Mouse (Mus musculus) kidney, embryonic 15.5 days (tissue): ENCODE measurements around the gene Btaf1. TPM values are rescaled to one million over a fixed set of nuclear protein-coding genes. Genes with fewer than 3 reads are reported as not detected.

ENCODE experiments used
- ATAC-seq: fragments of 200-750 bp; cut with Nextera tagmentation; replicated peaks from 2 replicates; pipeline ENCODE4 v1.8.0; 2017; ENCODE audit warnings: moderate TSS enrichment; ENCODE audit not compliant: low FRiP score
- H3K27ac ChIP-seq: fragments of 300-500 bp; sonication (generic); 2 replicates; pipeline ENCODE4 v1.5.1; 2015; ENCODE audit warnings: mild to moderate bottlenecking, inconsistent platforms
- H3K27me3 ChIP-seq: fragments of 300-500 bp; sonication (generic); 2 replicates; pipeline ENCODE4 v1.6.1; 2015; ENCODE audit warnings: inconsistent platforms
- H3K36me3 ChIP-seq: fragments of 300-500 bp; sonication (generic); 2 replicates; pipeline ENCODE4 v1.6.1; 2015; ENCODE audit warnings: inconsistent platforms
- H3K4me1 ChIP-seq: fragments of 300-500 bp; sonication (generic); 2 replicates; pipeline ENCODE4 v1.6.1; 2015; ENCODE audit warnings: inconsistent platforms
- H3K4me2 ChIP-seq: fragments of 300-500 bp; sonication (generic); 2 replicates; pipeline ENCODE4 v1.6.1; 2015; ENCODE audit warnings: moderate library complexity, mild to moderate bottlenecking, inconsistent platforms
- H3K4me3 ChIP-seq: fragments of 300-500 bp; sonication (generic); replicated peaks from 2 replicates; pipeline ENCODE4 v1.5.1; 2015; ENCODE audit warnings: mild to moderate bottlenecking, inconsistent platforms
- H3K9ac ChIP-seq: fragments of 300-500 bp; sonication (generic); 2 replicates; pipeline ENCODE4 v1.6.1; 2015; ENCODE audit warnings: mild to moderate bottlenecking, inconsistent platforms
- H3K9me3 ChIP-seq: fragments of 300-500 bp; sonication (generic); replicated peaks from 2 replicates; pipeline ENCODE4 v1.6.1; 2016; ENCODE audit warnings: inconsistent platforms
- WGBS: fragments of 180-500 bp; shearing (Covaris S2); methylation state at CpG from one replicate; pipeline ENCODE4 v1.1.7; 2015; ENCODE audit warnings: mixed read lengths; 5-methylcytosine and 5-hydroxymethylcytosine counted together
- polyA plus RNA-seq: library from polyadenylated mRNA; unstranded; fragments of >200 nt; fragmentation: Nextera tagmentation; extraction: Ambion mirVana; gene quantifications from 2 replicates; pipeline ENCODE4 v1.2.1, GENCODE M21; 2015

The Btaf1 gene
- 11.0 and 11.1 TPM in 2 replicates for polyA plus RNA-seq

DNA sequence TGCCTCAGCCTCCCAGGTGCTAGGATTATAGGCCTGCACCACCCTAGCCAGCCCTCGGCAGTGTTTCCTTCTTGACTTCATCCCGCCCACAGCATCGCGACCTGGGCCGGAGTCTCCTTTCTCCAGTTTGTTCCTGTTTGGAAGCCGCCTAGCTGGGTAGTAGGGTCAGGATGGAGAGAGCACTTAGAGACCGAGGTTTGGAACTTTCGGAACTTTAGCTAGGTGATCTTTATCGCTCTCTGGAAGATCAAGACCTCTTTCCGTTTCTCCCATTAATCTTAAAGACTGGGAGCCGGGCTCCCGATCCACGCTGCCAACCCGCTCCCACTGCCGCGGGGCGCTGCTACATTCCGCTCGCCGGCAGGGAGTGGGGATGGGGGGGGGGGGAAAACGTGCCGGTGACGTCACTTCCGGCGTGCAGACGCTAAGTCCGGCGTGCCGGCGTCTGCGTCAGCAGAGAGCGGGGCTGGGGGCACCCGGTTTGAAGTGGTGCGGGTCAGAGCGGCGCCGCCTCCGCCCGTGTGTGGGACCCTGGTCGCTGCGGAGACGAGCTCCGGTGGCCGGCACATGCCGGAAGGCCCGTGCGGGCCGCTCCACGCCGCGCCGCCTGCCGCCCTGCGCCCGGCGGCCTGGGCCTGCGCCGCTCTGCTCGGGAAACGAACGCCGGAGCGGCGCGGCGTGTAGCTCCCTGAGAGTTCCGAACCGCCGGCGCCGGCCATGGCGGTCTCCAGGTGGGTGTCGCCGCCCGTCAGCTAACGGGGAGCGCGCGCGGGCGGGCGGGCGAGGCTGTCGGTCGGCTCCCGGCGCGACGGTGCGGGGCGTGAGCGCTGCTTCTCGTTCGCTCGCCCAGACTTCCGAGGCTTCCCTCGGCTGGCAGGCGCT, at the start of gene Btaf1:
TSS of gene Btaf1 (plus strand) at position 409 of the 882 bp plus-strand sequence.
- H3K36me3 ChIP-seq = no peaks in the 10 kb centered on the region
- H3K27me3 ChIP-seq = no peaks in the 10 kb centered on the region
- peak within 1 kb of the TSS; percentile 96 for H3K27ac ChIP-seq
- peak within 1 kb of the TSS; percentile 70 for H3K4me2 ChIP-seq
- H3K4me3 ChIP-seq = peak within 1 kb of the TSS; percentile 98
- no peaks in the 10 kb centered on the region for H3K9me3 ChIP-seq
- H3K4me1 ChIP-seq = peaks cover 16% of the 10 kb centered on the region
- ATAC-seq = peak; percentile 98
- under 1% methylated on average over 97 of the region's 98 CpGs for WGBS
- peak within 1 kb of the TSS; percentile 95 for H3K9ac ChIP-seq

GRCm38 (mm10) chr19:36877329-36877728, 48.5 kb upstream of the Btaf1 start:
- no peak overlapping the region for H3K27ac ChIP-seq
- no peaks in the 10 kb centered on the region for H3K9me3 ChIP-seq
- no peak overlapping the region for H3K9ac ChIP-seq
- H3K4me2 ChIP-seq = no peak overlapping the region
- peaks cover 92% of the 10 kb centered on the region for H3K36me3 ChIP-seq
- ATAC-seq = no peak
- no peak overlapping the region for H3K4me3 ChIP-seq
- H3K27me3 ChIP-seq = no peaks in the 10 kb centered on the region
- no peaks in the 10 kb centered on the region for H3K4me1 ChIP-seq

GRCm38 (mm10) chr19:36878743-36879495, 47.0 kb upstream of the Btaf1 start:
- H3K4me3 ChIP-seq = no peak overlapping the region
- ATAC-seq = no peak
- 86% methylated on average over 11 of the region's 11 CpGs for WGBS
- H3K27me3 ChIP-seq = no peaks in the 10 kb centered on the region
- H3K9me3 ChIP-seq = no peaks in the 10 kb centered on the region
- peaks cover 94% of the 10 kb centered on the region for H3K36me3 ChIP-seq
- H3K4me2 ChIP-seq = no peak overlapping the region
- H3K4me1 ChIP-seq = no peaks in the 10 kb centered on the region
- no peak overlapping the region for H3K27ac ChIP-seq
- H3K9ac ChIP-seq = no peak overlapping the region

DNA sequence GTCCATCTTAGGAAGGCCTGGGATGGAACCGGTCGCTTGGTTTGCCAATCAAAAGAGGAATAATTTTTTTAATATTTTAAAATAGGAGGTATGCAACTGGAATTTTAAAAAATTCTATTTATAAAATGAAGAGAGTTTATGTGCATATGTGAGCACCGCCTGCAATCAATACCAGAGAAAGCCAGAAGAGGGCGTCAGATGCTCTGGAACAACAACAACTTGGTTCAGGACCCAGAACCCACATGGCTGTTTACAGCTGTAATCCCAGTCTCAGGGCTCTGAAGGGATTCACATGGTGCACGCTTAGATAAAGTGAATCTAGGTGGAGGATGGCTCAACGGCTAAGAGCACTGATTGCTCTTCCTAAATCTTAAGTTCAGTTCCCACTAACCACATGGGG, 42.8 kb upstream of the Btaf1 start:
- no peak for ATAC-seq
- 86% methylated on average over 6 of the region's 6 CpGs for WGBS
- no peaks in the 10 kb centered on the region for H3K4me1 ChIP-seq

GRCm38 (mm10) chr19:36886316-36886715, 39.6 kb upstream of the Btaf1 start:
- WGBS = 84% methylated on average over 2 of the region's 2 CpGs

More for the DNA sequence above, 42.8 kb upstream of the Btaf1 start:
- H3K9me3 ChIP-seq = no peaks in the 10 kb centered on the region
- no peak overlapping the region for H3K9ac ChIP-seq
- no peaks in the 10 kb centered on the region for H3K27me3 ChIP-seq
- H3K4me2 ChIP-seq = no peak overlapping the region
- H3K4me3 ChIP-seq = no peak overlapping the region
- H3K27ac ChIP-seq = no peak overlapping the region
- H3K36me3 ChIP-seq = peaks cover 98% of the 10 kb centered on the region

GRCm38 (mm10) chr19:36887706-36888105, 38.2 kb upstream of the Btaf1 start:
- no peaks in the 10 kb centered on the region for H3K27me3 ChIP-seq
- WGBS = 70% methylated on average over 3 of the region's 3 CpGs
- no peak overlapping the region for H3K4me3 ChIP-seq
- H3K4me2 ChIP-seq = no peak overlapping the region
- H3K4me1 ChIP-seq = no peaks in the 10 kb centered on the region
- H3K9me3 ChIP-seq = no peaks in the 10 kb centered on the region
- peaks cover 99% of the 10 kb centered on the region for H3K36me3 ChIP-seq
- ATAC-seq = no peak
- H3K27ac ChIP-seq = no peak overlapping the region
- H3K9ac ChIP-seq = no peak overlapping the region

More at GRCm38 (mm10) chr19:36886316-36886715, 39.6 kb upstream of the Btaf1 start:
- Histone ChIP-seq H3K9ac (no peak overlapping the region), H3K9me3 (no peaks in the 10 kb centered on the region), H3K4me2 (no peak overlapping the region), H3K27ac (no peak overlapping the region), H3K4me3 (no peak overlapping the region), H3K36me3 (peaks cover 99% of the 10 kb centered on the region), H3K27me3 (no peaks in the 10 kb centered on the region), H3K4me1 (no peaks in the 10 kb centered on the region)
- no peak for ATAC-seq

GRCm38 (mm10) chr19:36891746-36892145, 34.1 kb upstream of the Btaf1 start:
- H3K4me1 ChIP-seq = peaks cover 2% of the 10 kb centered on the region; the same call in 1 of the 2 replicates
- no peak overlapping the region for H3K27ac ChIP-seq
- no peaks in the 10 kb centered on the region for H3K27me3 ChIP-seq
- no peak overlapping the region for H3K4me2 ChIP-seq
- peaks cover 79% of the 10 kb centered on the region for H3K36me3 ChIP-seq
- no peak overlapping the region for H3K4me3 ChIP-seq
- no peak overlapping the region for H3K9ac ChIP-seq
- WGBS = 92% methylated on average over 3 of the region's 3 CpGs
- ATAC-seq = no peak
- H3K9me3 ChIP-seq = no peaks in the 10 kb centered on the region

DNA sequence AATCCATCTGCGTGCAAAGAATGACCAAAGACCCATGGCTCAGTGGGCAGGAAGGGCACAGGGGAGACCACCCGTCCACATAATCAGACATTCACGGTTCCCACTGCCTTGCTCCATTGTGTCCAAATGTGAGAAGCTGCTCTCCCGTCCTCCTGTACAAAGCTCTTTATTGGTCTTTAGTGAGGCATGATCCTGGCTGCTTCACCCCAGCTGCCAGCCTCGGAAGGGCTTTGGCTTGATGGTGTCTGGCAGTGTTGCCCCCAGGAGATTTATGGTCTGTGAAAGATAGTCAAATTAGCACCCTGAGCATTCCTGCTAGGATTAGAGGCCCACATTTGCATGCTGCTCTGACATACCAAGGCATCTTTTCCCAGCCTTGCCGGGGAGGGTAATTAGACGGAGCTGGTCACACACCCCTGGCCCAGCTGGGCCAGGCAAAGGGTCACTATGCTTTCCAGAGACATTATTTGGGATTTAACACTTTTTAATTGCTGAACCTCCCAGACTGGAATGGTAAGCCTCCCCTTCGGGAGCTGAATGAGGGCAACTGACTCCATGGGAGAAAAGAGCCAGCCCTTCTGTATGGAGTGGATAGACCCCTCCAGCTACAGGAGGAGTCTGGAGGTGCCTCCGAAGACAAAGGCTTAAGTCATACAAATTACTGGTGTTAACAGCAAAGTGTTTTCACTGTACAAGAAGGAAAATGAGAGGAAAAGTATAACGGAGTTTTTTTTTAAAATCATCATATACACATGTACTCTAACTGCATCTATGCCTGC, 28.9 kb upstream of the Btaf1 start:
- H3K36me3 ChIP-seq = peaks cover 28% of the 10 kb centered on the region
- H3K9ac ChIP-seq = no peak overlapping the region
- no peak overlapping the region for H3K4me2 ChIP-seq
- no peak; the same call in 1 of the 2 replicates for ATAC-seq
- no peak overlapping the region for H3K4me3 ChIP-seq
- H3K9me3 ChIP-seq = no peaks in the 10 kb centered on the region
- H3K27me3 ChIP-seq = no peaks in the 10 kb centered on the region
- peaks cover 7% of the 10 kb centered on the region; the same call in 1 of the 2 replicates for H3K4me1 ChIP-seq
- WGBS = 17% methylated on average over 10 of the region's 10 CpGs
- H3K27ac ChIP-seq = no peak overlapping the region; the same call in 1 of the 2 replicates

GRCm38 (mm10) chr19:36897778-36898177, 28.1 kb upstream of the Btaf1 start:
- no peak overlapping the region for H3K4me2 ChIP-seq

GRCm38 (mm10) chr19:36903377-36903776, 22.5 kb upstream of the Btaf1 start:
- 39% methylated on average over 7 of the region's 7 CpGs for WGBS
- peak overlapping the region; percentile 61; the same call in 1 of the 2 replicates for H3K4me3 ChIP-seq

More at GRCm38 (mm10) chr19:36897778-36898177, 28.1 kb upstream of the Btaf1 start:
- Histone ChIP-seq H3K9me3 (no peaks in the 10 kb centered on the region), H3K4me3 (no peak overlapping the region), H3K27me3 (no peaks in the 10 kb centered on the region), H3K9ac (no peak overlapping the region), H3K4me1 (peaks cover 7% of the 10 kb centered on the region; the same call in 1 of the 2 replicates), H3K36me3 (peaks cover 20% of the 10 kb centered on the region), H3K27ac (no peak overlapping the region)
- no peak for ATAC-seq
- 48% methylated on average over 9 of the region's 9 CpGs for WGBS

GRCm38 (mm10) chr19:36904211-36905007, 21.5 kb upstream of the Btaf1 start:
- ATAC-seq = peak; percentile 88
- Histone ChIP-seq H3K27ac (no peak overlapping the region), H3K27me3 (no peaks in the 10 kb centered on the region), H3K4me2 (peak overlapping the region; percentile 93), H3K4me3 (peak overlapping the region; percentile 61), H3K9ac (peak overlapping the region; percentile 53), H3K4me1 (peaks cover 10% of the 10 kb centered on the region; the same call in 1 of the 2 replicates), H3K9me3 (no peaks in the 10 kb centered on the region), H3K36me3 (no peaks in the 10 kb centered on the region)
- WGBS = 3% methylated on average over 41 of the region's 41 CpGs

More at GRCm38 (mm10) chr19:36903377-36903776, 22.5 kb upstream of the Btaf1 start:
- H3K9ac ChIP-seq = no peak overlapping the region
- no peak overlapping the region for H3K27ac ChIP-seq
- no peaks in the 10 kb centered on the region for H3K27me3 ChIP-seq
- no peaks in the 10 kb centered on the region for H3K36me3 ChIP-seq
- peak overlapping the region; percentile 93 for H3K4me2 ChIP-seq
- no peaks in the 10 kb centered on the region for H3K9me3 ChIP-seq
- H3K4me1 ChIP-seq = peaks cover 10% of the 10 kb centered on the region; the same call in 1 of the 2 replicates
- ATAC-seq = no peak
